Mouse (Mus musculus) C2C12 (cell line): ENCODE data around the gene Khnyn. TPM values are rescaled to one million over a fixed set of nuclear protein-coding genes. Genes with fewer than 3 reads are reported as not detected.

ENCODE experiments used
- H3K27me3 ChIP-seq: one replicate; pipeline ENCODE4 v1.6.1; 2011; ENCODE audit not compliant: control insufficient read depth, insufficient read depth, insufficient read length
- H3K36me3 ChIP-seq: one replicate; pipeline ENCODE4 v1.6.1; 2011; ENCODE audit not compliant: control insufficient read depth, insufficient read depth
- H3K4me3 ChIP-seq: one replicate; pipeline ENCODE4 v1.5.1; 2011; ENCODE audit warnings: mild to moderate bottlenecking, control low read depth; ENCODE audit not compliant: poor library complexity, insufficient read depth, severe bottlenecking
- H3K79me2 ChIP-seq: one replicate; pipeline ENCODE4 v1.6.1; 2011; ENCODE audit not compliant: control insufficient read depth, insufficient read depth
- H3K79me3 ChIP-seq: one replicate; pipeline ENCODE4 v1.6.1; 2011; ENCODE audit warnings: low read depth, control low read depth
- H3ac ChIP-seq: one replicate; pipeline ENCODE3; 2011; ENCODE audit warnings: low read depth; ENCODE audit not compliant: control insufficient read depth, insufficient read length
- CEBPB ChIP-seq: IDR thresholded peaks from one replicate; pipeline ENCODE4 v1.6.1; 2011; ENCODE audit warnings: low read depth, mild to moderate bottlenecking, control low read depth, moderate library complexity
- CTCF ChIP-seq: IDR thresholded peaks from one replicate; pipeline ENCODE4 v1.5.1; 2011; ENCODE audit not compliant: control insufficient read depth, insufficient read depth, insufficient read length
- FOSL1 ChIP-seq: IDR thresholded peaks from one replicate; pipeline ENCODE4 v1.8.0; 2011; ENCODE audit warnings: mild to moderate bottlenecking, low read length; ENCODE audit not compliant: poor library complexity, insufficient read depth, severe bottlenecking
- MAX ChIP-seq: IDR thresholded peaks from one replicate; pipeline ENCODE4 v1.6.1; 2011; ENCODE audit warnings: mild to moderate bottlenecking, control low read depth
- MYOD1 ChIP-seq: IDR thresholded peaks from one replicate; pipeline ENCODE4 v1.6.1; 2011; ENCODE audit warnings: low read depth; ENCODE audit not compliant: control insufficient read depth, insufficient read length
- MYOG ChIP-seq: IDR thresholded peaks from one replicate; pipeline ENCODE4 v1.6.1; 2011; ENCODE audit not compliant: control insufficient read depth, insufficient read length; ENCODE audit errors: extremely low read depth
- USF1 ChIP-seq: IDR thresholded peaks from one replicate; pipeline ENCODE4 v1.6.1; 2011; ENCODE audit warnings: low read depth, mild to moderate bottlenecking, control low read depth, moderate library complexity
- polyA plus RNA-seq: library from polyadenylated mRNA; unstranded; fragments of >200 nt; fragmentation: generic; extraction: Trizol; gene quantifications from one replicate; pipeline ENCODE4 v1.2.1, GENCODE M21; 2012; ENCODE audit warnings: missing spikeins

Gene Khnyn
- polyA plus RNA-seq, 1 experiment: 3.6 TPM

DNA sequence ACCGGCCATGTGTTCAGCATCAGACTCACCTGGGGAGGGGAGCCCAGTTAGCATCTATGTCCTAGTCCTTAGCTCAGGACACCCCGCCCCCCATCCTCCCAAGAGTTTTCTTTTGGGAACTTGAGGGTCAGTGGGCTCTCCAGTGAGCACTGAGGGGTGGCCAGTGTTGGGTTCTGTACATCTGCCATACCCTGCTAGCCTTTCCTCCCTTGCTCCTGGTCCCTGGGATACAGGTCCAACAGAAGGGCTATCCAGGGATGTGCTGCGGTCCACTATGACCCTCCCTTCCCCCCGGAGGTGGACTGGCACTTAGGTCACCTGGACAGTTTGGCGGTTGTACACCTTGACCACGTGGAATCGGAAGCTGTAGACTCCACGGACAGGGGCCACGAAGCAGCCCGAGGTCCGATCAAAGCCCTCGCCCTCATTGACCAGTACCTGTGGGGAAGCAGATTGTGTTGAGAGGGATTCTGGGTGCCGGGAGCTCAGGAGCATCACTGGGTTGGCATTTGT lies 1.5 kb upstream of the Khnyn start:
- H3K79me2 ChIP-seq: peaks cover 7% of the 10 kb centered on the region
- no peaks in the 10 kb centered on the region for H3K27me3 ChIP-seq
- H3K79me3 ChIP-seq: no peaks in the 10 kb centered on the region
- H3K36me3 ChIP-seq: peaks cover 12% of the 10 kb centered on the region
- no peak overlapping the region for H3K4me3 ChIP-seq
- TF ChIP-seq CEBPB (no peak), MYOD1 (no peak), MYOG (no peak), CTCF (no peak), MAX (no peak), USF1 (no peak), FOSL1 (no peak)
- no peak overlapping the region for H3ac ChIP-seq

- no peaks in the 10 kb centered on the region for H3K27me3 ChIP-seq
- no peak overlapping the region for H3ac ChIP-seq
- TF ChIP-seq MYOD1 (no peak), MAX (no peak), CTCF (no peak), CEBPB (no peak), FOSL1 (no peak), MYOG (no peak), USF1 (no peak)
- H3K79me3 ChIP-seq: no peaks in the 10 kb centered on the region
- H3K4me3 ChIP-seq: no peak overlapping the region
- peaks cover 7% of the 10 kb centered on the region for H3K79me2 ChIP-seq
- H3K36me3 ChIP-seq: peaks cover 17% of the 10 kb centered on the region
Observed at GRCm38 (mm10) chr14:55883663-55884062, 1.1 kb upstream of the Khnyn start.

GRCm38 (mm10) chr14:55884166-55884565 lies 581 bp upstream of the Khnyn start, which contains the start of gene Cbln3:
Gene Cbln3, minus strand, starts transcription at chr14:55884392.
- TF ChIP-seq FOSL1: no peak
- TF ChIP-seq MYOG: no peak
- no peak for TF ChIP-seq CEBPB
- TF ChIP-seq MAX: no peak
- TF ChIP-seq CTCF: no peak
- TF ChIP-seq MYOD1: no peak

DNA sequence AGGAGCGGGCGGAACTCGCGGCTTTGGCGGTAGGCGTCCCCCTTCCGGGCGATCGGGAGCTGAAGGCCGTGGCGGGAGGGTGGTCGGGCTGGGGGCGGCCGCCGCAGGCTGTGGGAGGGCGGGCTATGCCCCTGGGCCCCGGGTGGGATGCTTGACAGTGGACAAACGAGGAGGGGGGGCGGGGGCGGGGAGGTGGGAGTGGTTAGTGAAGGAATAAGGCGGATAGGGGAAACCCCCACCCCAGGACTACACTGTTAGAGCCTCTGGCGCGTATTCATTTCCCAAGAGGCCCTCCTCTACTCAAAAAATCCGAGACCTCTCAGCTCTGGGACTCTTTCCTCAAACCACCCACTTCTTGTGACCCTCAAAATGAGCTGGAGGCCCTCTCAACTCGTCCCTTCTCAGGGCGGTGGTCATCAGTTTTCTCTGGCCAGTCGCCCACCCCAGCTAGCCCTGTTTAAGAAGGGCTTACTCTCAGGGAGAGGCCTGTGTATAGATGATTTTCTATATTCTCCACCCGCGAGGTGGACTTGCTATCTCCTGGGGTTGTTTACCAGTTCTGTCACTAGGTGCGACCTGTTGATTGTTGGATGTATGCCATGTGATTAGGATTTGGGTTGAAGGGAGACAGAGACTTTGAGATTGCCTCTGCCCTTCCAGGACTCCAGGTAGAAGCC lies 505 bp downstream of the Khnyn start:
- Histone ChIP-seq H3K27me3 (no peaks in the 10 kb centered on the region), H3K36me3 (peaks cover 23% of the 10 kb centered on the region), H3K4me3 (peak overlapping the region; percentile 42), H3ac (peak overlapping the region; percentile 46), H3K79me3 (no peaks in the 10 kb centered on the region), H3K79me2 (peaks cover 7% of the 10 kb centered on the region)
- no peak for TF ChIP-seq MAX
- no peak for TF ChIP-seq FOSL1
- TF ChIP-seq MYOD1: no peak
- no peak for TF ChIP-seq USF1

More at GRCm38 (mm10) chr14:55884166-55884565, 581 bp upstream of the Khnyn start, which contains the start of gene Cbln3:
- H3ac ChIP-seq: peak within 1 kb of the TSS; percentile 46
- no peaks in the 10 kb centered on the region for H3K27me3 ChIP-seq
- peaks cover 18% of the 10 kb centered on the region for H3K36me3 ChIP-seq
- H3K79me3 ChIP-seq: no peaks in the 10 kb centered on the region
- H3K79me2 ChIP-seq: peaks cover 7% of the 10 kb centered on the region
- H3K4me3 ChIP-seq: peak within 1 kb of the TSS; percentile 42

DNA sequence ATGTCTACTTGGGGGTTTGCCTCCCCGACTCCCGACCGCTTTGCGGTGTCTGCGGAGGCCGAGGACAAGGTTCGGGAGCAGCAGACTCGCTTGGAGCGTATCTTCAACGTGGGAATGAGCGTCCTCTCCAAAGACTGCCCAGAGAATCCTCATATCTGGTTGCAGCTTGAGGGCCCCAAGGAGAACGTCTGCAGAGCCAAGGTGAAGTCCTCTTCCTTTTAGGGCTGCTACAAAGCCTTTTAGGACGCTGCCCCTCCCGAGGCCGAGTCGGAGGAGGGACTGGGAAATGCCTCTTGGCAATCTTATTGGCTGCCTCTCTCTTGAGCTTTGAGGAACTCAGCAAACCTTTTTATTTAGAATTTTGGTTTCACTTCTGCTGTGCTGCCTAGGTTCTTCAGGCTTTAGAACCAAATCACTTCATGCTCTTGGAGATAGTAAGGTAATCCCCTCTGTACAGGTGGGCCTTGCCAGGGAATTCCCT lies 1.1 kb downstream of the Khnyn start:
- Histone ChIP-seq H3K4me3 (peak overlapping the region; percentile 42), H3K79me3 (no peaks in the 10 kb centered on the region), H3K27me3 (no peaks in the 10 kb centered on the region), H3ac (peak overlapping the region; percentile 46), H3K79me2 (peaks cover 7% of the 10 kb centered on the region), H3K36me3 (peaks cover 26% of the 10 kb centered on the region)
- TF ChIP-seq MYOD1 (no peak), USF1 (no peak), MAX (no peak), CTCF (no peak), FOSL1 (no peak), CEBPB (no peak), MYOG (no peak)
